Comparison of ENCODE assay signal across 8 mouse cellular contexts in genomic region chr3:28263948-28264840, GRCm38 (mm10). TPM values are rescaled to one million over a fixed set of nuclear protein-coding genes. Genes with fewer than 3 reads are reported as not detected.
DNase-seq lines count a peak whose midpoint lies in the region; ATAC-seq and TF ChIP-seq lines count a peak whose summit lies in the region.

No protein-coding gene starts in this region.

- H3K4me2 ChIP-seq in kidney, postnatal 0 days (ENCODE audit: low read length) = peak overlapping the region; percentile 98
- peak overlapping the region; percentile 95 for H3K4me2 ChIP-seq in liver, embryonic 13.5 days

- 9% methylated on average over 26 of the region's 26 CpGs for WGBS in kidney, postnatal 0 days
- 4% methylated on average over 26 of the region's 26 CpGs for WGBS in liver, embryonic 13.5 days (ENCODE audit: insufficient replicate concordance)
- 5% methylated on average over 26 of the region's 26 CpGs for WGBS in thymus, adult 2 months

- ATAC-seq in kidney, postnatal 0 days (replicated peaks; ENCODE audit: low FRiP score, low read depth) = no peak
- peak; percentile 19; the same call in 1 of the 2 replicates for ATAC-seq in liver, embryonic 13.5 days (ENCODE audit: low read depth)

- H3K4me1 ChIP-seq in kidney, postnatal 0 days (replicated peaks; ENCODE audit: insufficient read depth, low read length) = no peaks in the 10 kb centered on the region
- peaks cover 28% of the 10 kb centered on the region for H3K4me1 ChIP-seq in liver, embryonic 13.5 days (replicated peaks)
- peaks cover 28% of the 10 kb centered on the region for H3K4me1 ChIP-seq in thymus, adult 2 months (replicated peaks; ENCODE audit: control insufficient read depth, insufficient read depth, low read length)

- peak; percentile 81 for DNase-seq in 416B (ENCODE audit: low read depth)
- peak; percentile 9 for DNase-seq in WW6 (ENCODE audit: low read depth, low spot score)
- peak; percentile 60 for DNase-seq in embryo, embryonic 10.5 days (ENCODE audit: low spot score)
- DNase-seq in heart, adult 9 months (ENCODE audit: low spot score in 2 of 2) = peak; percentile 17
- DNase-seq in kidney, postnatal 0 days (ENCODE audit: low spot score) = peak; percentile 24
- peak; percentile 7 for DNase-seq in liver, embryonic 13.5 days
- DNase-seq in natural killer cell, adult 2 months (ENCODE audit: low spot score in 2 of 2) = peak; percentile 47 to 50
- peak; percentile 63 for DNase-seq in thymus, adult 2 months

- no peaks in the 10 kb centered on the region for H3K27me3 ChIP-seq in kidney, postnatal 0 days (ENCODE audit: insufficient read depth, low read length)
- peaks cover 18% of the 10 kb centered on the region for H3K27me3 ChIP-seq in liver, embryonic 13.5 days
- no peaks in the 10 kb centered on the region for H3K27me3 ChIP-seq in thymus, adult 2 months (ENCODE audit: control insufficient read depth, insufficient read depth, low read length)

- H3K9ac ChIP-seq in kidney, postnatal 0 days (ENCODE audit: low read depth, low read length) = peak overlapping the region; percentile 62; the same call in 1 of the 2 replicates
- peak overlapping the region; percentile 75 for H3K9ac ChIP-seq in liver, embryonic 13.5 days

- TF ChIP-seq CTCF in kidney, postnatal 0 days (IDR thresholded peaks at IDR 0.05; ENCODE audit: low read depth) = no peak
- TF ChIP-seq CTCF in thymus, adult 2 months (IDR thresholded peaks at IDR 0.05; ENCODE audit: borderline replicate concordance, control insufficient read depth, extremely low read depth, insufficient read depth, low read length, poor library complexity) = no peak

- no peak for TF ChIP-seq POLR2A in thymus, adult 2 months (IDR thresholded peaks at IDR 0.05; ENCODE audit: control insufficient read depth, extremely low read depth, insufficient read depth, low read length, poor library complexity)

- H3K27ac ChIP-seq in kidney, postnatal 0 days = no peak overlapping the region
- H3K27ac ChIP-seq in liver, embryonic 13.5 days = no peak overlapping the region
- H3K27ac ChIP-seq in thymus, adult 2 months (ENCODE audit: control insufficient read depth, insufficient read depth, low read length) = peak overlapping the region; percentile 83

- H3K9me3 ChIP-seq in kidney, postnatal 0 days (replicated peaks; ENCODE audit: low read length) = no peaks in the 10 kb centered on the region
- H3K9me3 ChIP-seq in liver, embryonic 13.5 days (replicated peaks) = no peaks in the 10 kb centered on the region

- peak overlapping the region; percentile 69 for H3K4me3 ChIP-seq in kidney, postnatal 0 days (replicated peaks; ENCODE audit: low read depth, low read length)
- H3K4me3 ChIP-seq in liver, embryonic 13.5 days (replicated peaks) = peak overlapping the region; percentile 72
- peak overlapping the region; percentile 99 for H3K4me3 ChIP-seq in thymus, adult 2 months (ENCODE audit: control insufficient read depth, insufficient read depth, low read length)

- H3K36me3 ChIP-seq in kidney, postnatal 0 days (ENCODE audit: insufficient read depth, low read length) = no peaks in the 10 kb centered on the region
- no peaks in the 10 kb centered on the region for H3K36me3 ChIP-seq in liver, embryonic 13.5 days
- H3K36me3 ChIP-seq in thymus, adult 2 months (ENCODE audit: control insufficient read depth, insufficient read depth, low read length) = no peaks in the 10 kb centered on the region

RNA-seq across cellular contexts. Expression of gene Tnik, which starts 1.2 kb away (rescaled TPM):
- 1.2 and 2.0 TPM in 2 replicates for polyA plus RNA-seq in kidney, postnatal 0 days (2015; fragmentation: Nextera tagmentation; extraction: Ambion mirVana)
- 1.8 and 2.6 TPM in 2 replicates for polyA plus RNA-seq in liver, embryonic 13.5 days (2015; fragmentation: Nextera tagmentation; extraction: Ambion mirVana)
- polyA plus RNA-seq in thymus, adult 2 months (2012; rRNA removed) = 22.6 and 23.6 TPM in 2 replicates

Comparison
In these comparisons a context has a peak if more than half of its experiments do, and no peak if none do; other contexts are left out.
1. DNase-seq: peak in every context shown above with its lines; median percentile 81 in 416B; 63 in thymus, adult 2 months; 60 in embryo, embryonic 10.5 days; 48 in natural killer cell, adult 2 months; 24 in kidney, postnatal 0 days; 17 in heart, adult 9 months; 9 in WW6; 7 in liver, embryonic 13.5 days.